Mouse (Mus musculus): ENCODE measurements at regions not wholly inside any gene's neighbourhood (a gene's known extent, or its start where the extent isn't known, plus 50 kb on each side); places are given as distances from the start of the nearest gene placed in this dataset.
A peak's percentile ranks its signal among the peaks of the same experiment; 100 is the strongest.

DNA sequence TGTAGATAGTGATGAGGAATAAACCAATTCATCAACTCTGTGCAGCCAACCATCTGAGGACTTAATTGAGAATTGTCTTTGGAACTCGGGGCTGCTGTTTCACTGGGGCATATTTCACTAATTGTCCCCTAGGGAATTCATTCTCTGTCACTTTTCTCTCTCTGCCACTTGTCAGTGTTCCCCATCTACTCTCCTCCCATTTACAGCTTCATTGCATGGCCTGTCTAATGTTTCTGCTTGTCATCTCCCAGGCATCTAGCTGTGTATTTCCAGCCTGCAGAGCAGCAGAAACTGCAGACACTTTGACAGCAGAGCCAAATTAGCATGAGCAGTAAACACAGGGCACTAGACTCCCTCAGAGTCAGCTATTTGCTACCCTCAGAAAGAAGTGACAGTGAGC, 1105.2 kb downstream of the Ntrk3 start:
- DNase-seq (ENCODE audit: low read depth, low spot score): no peak

GRCm38 (mm10) chr7:77623491-77623890, 1114.3 kb downstream of the Ntrk3 start:
- DNase-seq (ENCODE audit: low read depth, low spot score): no peak

DNA sequence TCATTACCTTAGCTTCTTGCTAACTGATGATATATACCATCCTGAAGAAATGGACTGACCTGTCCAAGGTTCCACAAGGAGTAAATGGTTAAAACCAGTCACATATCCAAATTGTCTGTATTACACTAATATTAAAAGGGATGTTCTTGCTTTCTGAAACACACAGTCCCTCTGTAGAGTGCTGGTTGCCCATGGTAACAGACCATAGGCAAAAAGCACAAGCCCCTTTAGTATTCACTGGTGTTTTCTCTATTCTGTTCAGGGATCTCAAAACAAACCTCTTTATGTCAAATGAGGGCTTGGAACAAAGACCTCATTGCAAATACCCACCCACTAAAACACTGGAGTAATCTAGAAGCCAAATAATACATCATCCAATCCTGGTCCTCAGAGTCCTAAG, 1114.9 kb downstream of the Ntrk3 start:
- DNase-seq (ENCODE audit: low read depth, low spot score): no peak

- DNase-seq (ENCODE audit: low read depth, low spot score): peak; percentile 1
These were observed 1164.9 kb downstream of the Ntrk3 start for GRCm38 (mm10) chr7:77572872-77573271.

- DNase-seq (ENCODE audit: low read depth, low spot score): no peak
These were observed 1178.7 kb downstream of the Ntrk3 start for GRCm38 (mm10) chr7:77559095-77559494.

DNA sequence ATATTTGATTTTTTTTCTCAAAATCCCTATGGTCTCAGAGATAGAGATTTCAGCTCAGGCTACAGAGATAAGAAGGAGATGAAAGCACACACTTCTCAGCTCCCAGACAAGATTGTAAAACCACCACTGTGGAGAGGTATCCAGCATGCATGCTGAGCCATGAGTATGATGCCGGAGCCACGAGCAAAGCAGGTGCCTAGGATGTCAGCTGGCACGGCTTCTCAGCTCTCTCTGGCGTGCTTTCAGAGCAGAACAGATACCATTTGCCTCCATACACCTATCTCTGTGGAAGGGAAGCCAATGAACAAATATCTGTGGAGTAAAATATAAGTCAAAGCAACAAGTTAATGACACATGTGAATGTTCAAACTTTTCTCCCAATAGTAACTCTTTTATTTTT, 1179.3 kb downstream of the Ntrk3 start:
- DNase-seq (ENCODE audit: low read depth, low spot score): no peak

DNA sequence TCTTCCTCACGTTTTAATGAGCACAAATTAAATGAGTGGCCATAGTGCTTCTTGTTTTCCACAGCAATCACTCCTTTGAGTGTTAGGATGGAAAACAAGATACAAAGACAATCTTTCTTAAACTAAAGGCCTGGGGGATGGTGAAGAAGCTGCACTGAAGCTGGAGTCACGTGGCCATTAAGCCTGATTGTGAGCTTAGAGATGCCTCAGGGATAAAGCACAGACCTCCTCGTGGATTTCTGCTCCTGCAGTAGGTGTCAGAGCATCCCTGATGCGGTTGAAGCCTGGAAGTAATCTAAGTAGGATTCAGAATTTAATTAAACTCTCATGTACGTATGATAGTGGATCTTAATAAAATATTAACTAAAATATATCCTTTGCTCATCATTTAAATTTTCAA, 1200.9 kb downstream of the Ntrk3 start:
- DNase-seq (ENCODE audit: low read depth, low spot score): no peak

DNA sequence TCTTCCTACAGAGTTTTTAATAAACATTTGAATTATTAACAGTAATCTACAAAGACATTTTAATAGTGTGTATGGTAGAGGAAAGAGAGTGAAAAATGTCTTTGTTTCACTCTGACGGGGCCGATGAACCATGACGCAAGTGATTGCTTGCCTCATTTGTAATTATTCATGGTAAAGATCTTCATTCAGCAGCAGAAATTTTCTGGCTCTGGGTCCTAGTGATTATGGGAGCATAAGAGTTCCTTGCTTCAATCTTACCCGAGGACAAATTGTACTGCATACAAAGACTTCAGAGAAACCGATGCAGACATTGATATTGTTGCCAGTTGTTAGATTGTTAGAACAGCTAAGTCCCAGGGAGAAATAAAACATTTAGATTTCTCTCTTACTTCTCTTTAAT, 1209.9 kb downstream of the Ntrk3 start:
- DNase-seq (ENCODE audit: low read depth, low spot score): no peak

- no peak for DNase-seq (ENCODE audit: low read depth, low spot score)
These were observed 1228.2 kb downstream of the Ntrk3 start for GRCm38 (mm10) chr7:77509586-77509985.

DNA sequence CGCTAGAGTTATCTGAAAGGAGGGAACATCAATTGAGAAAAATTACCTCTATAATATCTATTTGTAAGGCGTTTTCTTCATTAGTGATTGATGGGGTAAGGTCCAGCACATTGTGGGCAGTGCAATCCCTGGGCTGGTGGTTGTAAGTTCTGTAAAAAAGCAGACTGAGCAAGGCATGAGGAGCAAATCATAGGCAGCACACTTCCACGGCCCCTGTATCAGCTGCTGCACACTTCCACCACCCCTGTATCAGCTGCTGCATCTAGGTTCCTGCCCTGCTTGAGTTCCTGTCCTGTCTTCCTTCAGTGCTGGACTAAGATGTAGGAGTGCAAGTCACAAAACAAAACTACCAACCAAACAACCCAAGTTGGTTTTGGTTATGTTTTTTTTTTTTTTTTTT, 1230.2 kb downstream of the Ntrk3 start:
- DNase-seq (ENCODE audit: low read depth, low spot score): no peak

GRCm38 (mm10) chr7:77502608-77503007, 1235.2 kb downstream of the Ntrk3 start:
- no peak for DNase-seq (ENCODE audit: low read depth, low spot score)

DNA sequence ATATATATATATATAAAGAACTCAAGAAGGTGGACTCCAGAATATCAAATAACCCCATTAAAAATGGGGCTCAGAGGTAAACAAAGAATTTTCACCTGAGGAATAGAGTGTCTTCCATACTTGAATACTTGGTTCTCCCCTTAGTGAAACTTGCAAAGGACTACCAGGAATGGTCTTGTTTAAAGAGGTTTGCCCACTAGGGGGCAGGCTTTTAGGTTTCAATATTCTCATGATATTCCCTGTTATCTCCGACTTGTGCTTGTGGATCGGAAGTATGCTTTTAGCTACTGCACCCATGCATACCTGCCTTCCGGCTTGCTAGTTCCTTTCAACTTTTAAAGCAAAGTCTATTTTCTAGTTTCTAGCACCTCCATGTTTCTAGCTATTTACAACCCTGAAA, 1242.7 kb downstream of the Ntrk3 start:
- no peak for DNase-seq (ENCODE audit: low read depth, low spot score)

DNA sequence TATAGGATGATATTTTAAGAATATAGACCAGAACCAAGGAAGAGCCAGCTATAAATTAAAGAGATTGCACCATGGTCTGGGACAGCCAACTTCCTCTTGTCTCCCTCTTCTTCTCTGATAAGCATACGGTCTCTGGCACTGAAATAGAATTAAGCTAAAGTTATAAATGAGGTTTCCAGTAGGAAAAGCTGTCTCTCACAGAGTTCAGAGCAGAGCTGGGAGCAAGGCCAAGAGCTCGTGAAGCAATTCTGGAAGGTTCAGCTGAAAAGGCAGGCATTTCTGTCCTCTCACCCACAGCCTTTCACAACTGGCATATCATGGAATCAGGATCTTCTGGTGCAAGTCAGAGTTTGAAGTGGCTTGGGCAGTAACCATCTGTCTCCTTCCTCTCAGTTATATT, 1247.8 kb downstream of the Agbl1 start:
- peak; percentile 6 for DNase-seq (ENCODE audit: low read depth, low spot score)

- no peak for DNase-seq (ENCODE audit: low read depth, low spot score)
These were observed 1216.3 kb downstream of the Agbl1 start for GRCm38 (mm10) chr7:77446052-77446367.

DNA sequence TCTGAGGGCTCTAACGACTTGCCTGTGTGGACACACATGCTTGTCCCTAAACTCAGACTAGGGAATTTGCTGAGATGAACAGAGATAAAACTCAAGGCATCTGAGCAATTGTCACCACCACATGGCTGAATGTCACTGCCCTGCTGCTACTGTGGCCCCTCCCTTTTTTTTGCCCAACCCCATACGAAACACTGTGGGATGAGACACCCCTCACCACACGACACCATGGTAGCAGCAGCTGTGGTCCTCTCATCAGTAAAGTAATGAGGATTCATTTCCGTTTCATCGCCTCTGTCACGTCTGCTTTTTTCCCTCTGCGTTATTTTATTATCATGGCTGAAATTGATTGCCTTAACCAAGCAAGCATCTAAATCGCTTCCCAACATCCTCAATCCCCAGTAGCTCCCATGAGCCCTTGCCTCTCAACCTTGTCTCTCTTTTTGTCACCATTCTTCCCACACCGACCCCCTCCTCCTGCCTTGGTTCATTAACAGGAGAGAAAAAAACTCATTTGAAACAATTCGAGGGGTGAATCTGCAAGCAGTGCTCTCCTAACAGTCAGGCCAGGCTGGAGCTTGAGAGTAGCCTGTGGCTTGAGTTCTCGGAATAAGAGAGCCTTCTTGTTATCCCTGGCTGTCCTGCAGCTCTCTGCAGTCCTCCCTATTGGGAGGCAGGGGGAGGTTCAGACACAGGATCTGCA, 1215.8 kb downstream of the Agbl1 start:
- DNase-seq (ENCODE audit: low read depth, low spot score): no peak

- DNase-seq (ENCODE audit: low read depth, low spot score): no peak
These were observed 1211.9 kb downstream of the Agbl1 start for GRCm38 (mm10) chr7:77441622-77442021.

DNA sequence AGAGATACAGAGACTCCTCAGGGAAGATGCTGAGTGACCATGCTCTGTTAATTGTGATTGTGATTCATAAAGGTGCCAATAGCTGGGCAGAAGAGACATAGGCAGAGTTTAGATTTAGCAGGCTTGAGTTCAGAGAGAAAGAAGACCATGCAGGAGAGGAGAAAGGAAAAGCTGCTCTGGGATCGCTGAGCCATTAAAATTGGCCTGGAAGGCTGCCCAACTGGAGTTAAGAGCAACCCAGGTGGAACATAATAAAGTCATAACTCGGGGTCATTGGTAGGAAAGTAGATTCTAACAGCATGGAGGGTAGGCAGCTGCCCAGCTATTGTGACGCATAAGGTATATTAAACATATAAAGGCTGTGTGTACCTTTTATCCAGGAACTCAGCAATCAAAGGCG, 1183.9 kb downstream of the Agbl1 start:
- DNase-seq (ENCODE audit: low read depth, low spot score): no peak

Measured in telencephalon, adult 2 months (tissue).